Mouse (Mus musculus) spleen, adult 2 months (tissue): ENCODE data around the gene Brox.

Experiments used
- CTCF ChIP-seq: fragments of 200-500 bp; IDR thresholded peaks from 2 replicates; pipeline ENCODE4 v1.5.1; 2011; ENCODE audit warnings: mild to moderate bottlenecking, inconsistent platforms; ENCODE audit not compliant: insufficient read depth, insufficient read length, insufficient replicate concordance; ENCODE audit errors: extremely low read depth
- POLR2A ChIP-seq: fragments of 200-500 bp; IDR thresholded peaks from 2 replicates; pipeline ENCODE4 v1.6.1; 2011; ENCODE audit warnings: low read depth, low read length, inconsistent platforms

- TF ChIP-seq CTCF (no peak), POLR2A (no peak)
These were observed 22.7 kb downstream of the Brox start for GRCm38 (mm10) chr1:183274385-183274784.
